ENCODE assay signal across 7 mouse cellular contexts in genomic region chr8:123318467-123318911, GRCm38 (mm10). TPM values are rescaled to one million over a fixed set of nuclear protein-coding genes. Genes with fewer than 3 reads are reported as not detected.
DNase-seq lines count a peak whose midpoint lies in the region; ATAC-seq lines count a peak whose summit lies in the region.

Gene Fanca, minus strand, starts transcription at chr8:123318576.

- peak; percentile 87 for DNase-seq in adrenal gland, adult 8-10 months
- DNase-seq in embryo, embryonic 9.5 days (ENCODE audit: extremely low spot score), result peak; percentile 95
- DNase-seq in gastrocnemius, postnatal 4 days (ENCODE audit: low spot score in 2 of 2), result peak; percentile 81 to 93
- DNase-seq in left cerebral cortex, postnatal 36 days (ENCODE audit: low spot score in 2 of 2), result peak; percentile 83 to 86
- DNase-seq in midbrain, embryonic 11.5 days (ENCODE audit: low spot score, missing footprints), result peak; percentile 98
- DNase-seq in skeletal muscle tissue, adult 2 months (ENCODE audit: low read depth, low spot score), result peak; percentile 82

- peak within 1 kb of the TSS; percentile 75 for H3K9ac ChIP-seq in intestine, embryonic 16.5 days (ENCODE audit: low read depth, low read length)
- peak within 1 kb of the TSS; percentile 77 for H3K9ac ChIP-seq in midbrain, embryonic 11.5 days (ENCODE audit: low read length)

- intact Hi-C loops in left cerebral cortex, postnatal 36 days (cut with DNase I), result loop anchor here (2.0 kb wide), 1 partner anchor 34 kb away; no protein-coding TSS in a partner anchor

- H3K27me3 ChIP-seq in intestine, embryonic 16.5 days (replicated peaks; ENCODE audit: control insufficient read depth, insufficient read depth, low read length), result no peaks in the 10 kb centered on the region
- no peaks in the 10 kb centered on the region for H3K27me3 ChIP-seq in midbrain, embryonic 11.5 days (ENCODE audit: control insufficient read depth, insufficient read depth, low read length)

- no peaks in the 10 kb centered on the region for H3K9me3 ChIP-seq in intestine, embryonic 16.5 days (ENCODE audit: control insufficient read depth, low read length)
- no peaks in the 10 kb centered on the region for H3K9me3 ChIP-seq in midbrain, embryonic 11.5 days (ENCODE audit: control insufficient read depth, low read length)

- H3K4me3 ChIP-seq in intestine, embryonic 16.5 days (ENCODE audit: low read length), result peak within 1 kb of the TSS; percentile 76
- H3K4me3 ChIP-seq in midbrain, embryonic 11.5 days (ENCODE audit: low read depth, low read length), result peak within 1 kb of the TSS; percentile 67

- under 1% methylated on average over 24 of the region's 24 CpGs for WGBS in intestine, embryonic 16.5 days
- WGBS in midbrain, embryonic 11.5 days, result under 1% methylated on average over 24 of the region's 24 CpGs

- peak within 1 kb of the TSS; percentile 31; the same call in 1 of the 2 replicates for H3K27ac ChIP-seq in intestine, embryonic 16.5 days (ENCODE audit: low read length)
- H3K27ac ChIP-seq in midbrain, embryonic 11.5 days (ENCODE audit: low read depth, low read length), result no peak within 1 kb of the TSS

- peak within 1 kb of the TSS; percentile 82 for H3K4me2 ChIP-seq in intestine, embryonic 16.5 days (ENCODE audit: low read depth, low read length)
- peak within 1 kb of the TSS; percentile 69 for H3K4me2 ChIP-seq in midbrain, embryonic 11.5 days

- H3K36me3 ChIP-seq in intestine, embryonic 16.5 days (ENCODE audit: control insufficient read depth, insufficient read depth, low read length), result no peaks in the 10 kb centered on the region
- H3K36me3 ChIP-seq in midbrain, embryonic 11.5 days (ENCODE audit: control insufficient read depth, insufficient read depth, low read length), result no peaks in the 10 kb centered on the region

- peaks cover 2% of the 10 kb centered on the region; the same call in 1 of the 2 replicates for H3K4me1 ChIP-seq in intestine, embryonic 16.5 days (ENCODE audit: control insufficient read depth, insufficient read depth, low read length)
- H3K4me1 ChIP-seq in midbrain, embryonic 11.5 days (ENCODE audit: control insufficient read depth, insufficient read depth, low read length), result peaks cover 5% of the 10 kb centered on the region

- ATAC-seq in intestine, embryonic 16.5 days, result peak; percentile 100
- ATAC-seq in midbrain, embryonic 11.5 days (ENCODE audit: low FRiP score), result peak; percentile 99

RNA-seq across cellular contexts. Expression of gene Fanca, which starts in this region (rescaled TPM):
- 1 to 10 TPM; 4.3 to 7.4 (median 5.5) TPM for total RNA-seq in adrenal gland, adult 8-10 months (2022)
- total RNA-seq in gastrocnemius, postnatal 4 days (2021), result 10 to 100 TPM in 1 of 2 experiments, 1 to 10 TPM in 1; 9.5 to 12.1 TPM
- polyA plus RNA-seq in intestine, embryonic 16.5 days (2015; fragmentation: Nextera tagmentation; extraction: Ambion mirVana), result 15.8 and 20.2 TPM in 2 replicates
- total RNA-seq in left cerebral cortex, postnatal 36 days (2021), result 1 to 10 TPM; 2.7 TPM
- polyA plus RNA-seq in midbrain, embryonic 11.5 days (2014; fragmentation: Nextera tagmentation; extraction: Ambion mirVana), result 31.5 and 33.1 TPM in 2 replicates
